Mouse (Mus musculus): ENCODE measurements at regions not wholly inside any gene's neighbourhood (a gene's known extent, or its start where the extent isn't known, plus 50 kb on each side); places are given as distances from the start of the nearest gene placed in this dataset.

DNA sequence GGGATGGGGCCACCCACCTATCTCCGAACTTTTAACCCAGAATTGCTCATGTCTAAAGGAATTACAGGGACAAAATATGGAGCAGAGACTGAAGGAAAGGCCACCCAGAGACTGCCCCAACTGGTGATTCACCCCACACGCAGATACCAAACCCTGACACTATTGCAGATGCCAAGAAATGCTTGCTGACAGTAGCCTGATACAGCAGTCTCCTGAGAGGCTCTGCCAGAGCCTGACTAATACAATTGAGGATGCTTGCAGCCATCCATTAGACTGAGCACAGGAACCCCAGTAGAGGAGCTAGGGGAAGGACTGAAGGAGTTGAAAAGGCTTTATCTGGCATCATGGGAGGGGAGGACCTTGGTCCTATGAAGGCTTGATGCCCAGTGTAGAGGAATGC is 142.4 kb upstream of the Sdr16c6 start:
- Histone ChIP-seq H3K27ac (replicated peaks; ENCODE audit: low read depth, low read length) (no peak overlapping the region), H3K4me1 (ENCODE audit: control insufficient read depth, insufficient read depth, low read length) (no peaks in the 10 kb centered on the region), H3K9ac (ENCODE audit: low read depth, low read length, severe bottlenecking) (no peak overlapping the region), H3K9me3 (ENCODE audit: control insufficient read depth, low read length) (no peaks in the 10 kb centered on the region), H3K4me2 (replicated peaks; ENCODE audit: low read depth, low read length, severe bottlenecking) (no peak overlapping the region), H3K36me3 (ENCODE audit: control insufficient read depth, insufficient read depth, low read length) (no peaks in the 10 kb centered on the region), H3K4me3 (replicated peaks; ENCODE audit: low read length) (no peak overlapping the region), H3K27me3 (ENCODE audit: control insufficient read depth, insufficient read depth, low read length) (no peaks in the 10 kb centered on the region)
- WGBS, result 82% methylated on average over 2 of the region's 2 CpGs
- no peak for TF ChIP-seq POLR2A (IDR thresholded peaks at IDR 0.05; ENCODE audit: borderline replicate concordance, extremely low read depth, insufficient read depth, insufficient read length)
- ATAC-seq (ENCODE audit: low FRiP score, low read depth), result no peak
- DNase-seq (ENCODE audit: low spot score), result no peak

DNA sequence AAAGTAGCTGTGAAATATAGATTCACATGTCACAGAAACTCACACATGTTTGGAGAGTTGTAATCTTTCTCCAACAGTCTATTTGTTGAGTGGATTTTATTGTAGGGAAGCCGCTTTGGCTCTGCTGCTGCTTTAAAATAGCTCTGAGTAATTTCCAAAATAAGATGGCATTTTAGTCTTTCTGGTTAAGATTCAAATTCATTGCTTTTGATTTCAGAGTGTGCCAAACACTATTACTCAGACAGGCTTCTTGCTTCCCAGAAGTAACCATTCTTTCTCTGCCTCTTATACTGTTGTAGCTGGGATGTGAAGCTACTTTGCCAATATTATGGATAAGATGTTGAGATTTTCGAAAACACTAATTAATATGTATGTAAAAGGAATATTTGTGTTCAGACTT is 134.6 kb upstream of the Sdr16c6 start:
- no peaks in the 10 kb centered on the region for H3K4me1 ChIP-seq (ENCODE audit: control insufficient read depth, insufficient read depth, low read length)
- no peak overlapping the region for H3K27ac ChIP-seq (replicated peaks; ENCODE audit: low read depth, low read length)
- no peaks in the 10 kb centered on the region for H3K9me3 ChIP-seq (ENCODE audit: control insufficient read depth, low read length)
- no peak overlapping the region for H3K9ac ChIP-seq (ENCODE audit: low read depth, low read length, severe bottlenecking)
- ATAC-seq (ENCODE audit: low FRiP score, low read depth) (no peak), DNase-seq (ENCODE audit: low spot score) (no peak)
- H3K27me3 ChIP-seq (ENCODE audit: control insufficient read depth, insufficient read depth, low read length), result no peaks in the 10 kb centered on the region
- no peak overlapping the region for H3K4me3 ChIP-seq (replicated peaks; ENCODE audit: low read length)
- H3K36me3 ChIP-seq (ENCODE audit: control insufficient read depth, insufficient read depth, low read length), result no peaks in the 10 kb centered on the region
- WGBS, result 79% methylated on average over 2 of the region's 2 CpGs
- H3K4me2 ChIP-seq (replicated peaks; ENCODE audit: low read depth, low read length, severe bottlenecking), result no peak overlapping the region
- TF ChIP-seq POLR2A (IDR thresholded peaks at IDR 0.05; ENCODE audit: borderline replicate concordance, extremely low read depth, insufficient read depth, insufficient read length), result no peak

DNA sequence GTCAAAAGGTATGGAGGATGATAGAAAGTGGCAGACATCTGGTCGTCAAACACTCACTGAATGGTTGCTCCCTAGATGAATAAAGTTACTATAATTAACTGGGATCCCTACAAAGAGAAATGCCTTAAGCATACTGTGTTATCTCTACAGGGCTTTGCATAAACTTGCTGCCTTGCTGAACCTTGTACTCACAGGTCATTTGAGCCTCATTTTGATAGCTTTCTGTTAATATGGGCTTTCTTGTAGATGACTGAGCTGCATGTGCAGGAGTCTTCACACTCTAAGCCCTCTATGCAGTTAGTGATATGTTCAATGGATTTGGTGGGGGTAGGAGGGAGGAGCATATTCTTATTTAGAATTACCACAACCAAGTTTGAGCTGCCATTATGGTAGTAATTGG is 127.8 kb upstream of the Sdr16c6 start:
- Histone ChIP-seq H3K27me3 (ENCODE audit: control insufficient read depth, insufficient read depth, low read length) (no peaks in the 10 kb centered on the region), H3K4me3 (replicated peaks; ENCODE audit: low read length) (no peak overlapping the region), H3K4me2 (replicated peaks; ENCODE audit: low read depth, low read length, severe bottlenecking) (no peak overlapping the region), H3K9me3 (ENCODE audit: control insufficient read depth, low read length) (no peaks in the 10 kb centered on the region), H3K36me3 (ENCODE audit: control insufficient read depth, insufficient read depth, low read length) (no peaks in the 10 kb centered on the region), H3K9ac (ENCODE audit: low read depth, low read length, severe bottlenecking) (no peak overlapping the region), H3K4me1 (ENCODE audit: control insufficient read depth, insufficient read depth, low read length) (no peaks in the 10 kb centered on the region), H3K27ac (replicated peaks; ENCODE audit: low read depth, low read length) (no peak overlapping the region)
- no peak for DNase-seq (ENCODE audit: low spot score)
- 71% methylated on average over 1 of the region's 1 CpGs for WGBS
- no peak for ATAC-seq (ENCODE audit: low FRiP score, low read depth)
- no peak for TF ChIP-seq POLR2A (IDR thresholded peaks at IDR 0.05; ENCODE audit: borderline replicate concordance, extremely low read depth, insufficient read depth, insufficient read length)

DNA sequence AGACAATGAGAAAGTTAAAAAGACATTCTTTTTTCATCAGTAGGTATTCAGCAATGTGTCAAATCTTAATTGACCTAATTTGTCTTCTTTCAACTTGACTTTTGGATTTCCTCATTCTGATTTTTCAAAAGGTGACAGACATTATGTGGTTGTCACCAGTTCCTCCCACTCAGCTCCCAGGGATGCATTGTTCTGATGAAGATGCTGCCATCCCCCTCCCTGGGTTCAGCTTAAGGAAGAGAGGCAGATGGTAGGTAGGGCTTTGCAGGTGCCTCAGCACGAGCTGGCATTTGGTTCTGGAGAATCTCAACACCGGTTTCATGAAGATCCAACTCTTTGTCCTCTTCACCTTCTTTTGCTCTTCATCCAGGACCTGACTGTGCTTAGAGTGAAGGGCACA is 122.0 kb upstream of the Sdr16c6 start:
- no peak overlapping the region for H3K9ac ChIP-seq (ENCODE audit: low read depth, low read length, severe bottlenecking)
- DNase-seq (ENCODE audit: low spot score) (no peak), ATAC-seq (ENCODE audit: low FRiP score, low read depth) (no peak)
- WGBS, result 61% methylated on average over 2 of the region's 2 CpGs
- H3K9me3 ChIP-seq (ENCODE audit: control insufficient read depth, low read length), result no peaks in the 10 kb centered on the region
- H3K4me2 ChIP-seq (replicated peaks; ENCODE audit: low read depth, low read length, severe bottlenecking), result no peak overlapping the region
- no peak for TF ChIP-seq POLR2A (IDR thresholded peaks at IDR 0.05; ENCODE audit: borderline replicate concordance, extremely low read depth, insufficient read depth, insufficient read length)
- no peak overlapping the region for H3K27ac ChIP-seq (replicated peaks; ENCODE audit: low read depth, low read length)
- no peak overlapping the region for H3K4me3 ChIP-seq (replicated peaks; ENCODE audit: low read length)
- no peaks in the 10 kb centered on the region for H3K27me3 ChIP-seq (ENCODE audit: control insufficient read depth, insufficient read depth, low read length)
- H3K36me3 ChIP-seq (ENCODE audit: control insufficient read depth, insufficient read depth, low read length), result no peaks in the 10 kb centered on the region
- peaks cover 6% of the 10 kb centered on the region for H3K4me1 ChIP-seq (ENCODE audit: control insufficient read depth, insufficient read depth, low read length)

DNA sequence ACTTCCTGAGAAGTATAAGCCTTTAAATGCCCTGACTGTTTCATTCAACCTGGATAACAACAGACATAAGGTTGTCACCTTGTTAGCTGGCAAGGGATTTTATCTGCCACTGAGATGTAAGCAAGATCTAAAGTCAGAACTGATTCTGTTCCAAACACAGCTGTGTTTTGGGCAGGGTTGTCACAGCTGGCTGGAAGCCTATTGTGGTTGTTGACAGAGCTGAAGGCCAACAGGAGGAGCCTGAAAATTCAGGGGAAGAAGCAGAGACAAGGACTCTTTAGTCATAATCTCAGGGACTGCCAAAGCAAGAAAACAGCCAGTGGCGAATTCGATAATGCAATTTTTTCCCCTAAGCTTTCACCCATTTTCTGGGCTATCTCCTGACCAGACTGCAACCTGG is 118.5 kb upstream of the Sdr16c6 start:
- Histone ChIP-seq H3K27ac (replicated peaks; ENCODE audit: low read depth, low read length) (no peak overlapping the region), H3K9me3 (ENCODE audit: control insufficient read depth, low read length) (no peaks in the 10 kb centered on the region), H3K4me3 (replicated peaks; ENCODE audit: low read length) (no peak overlapping the region), H3K27me3 (ENCODE audit: control insufficient read depth, insufficient read depth, low read length) (no peaks in the 10 kb centered on the region), H3K9ac (ENCODE audit: low read depth, low read length, severe bottlenecking) (no peak overlapping the region), H3K4me1 (ENCODE audit: control insufficient read depth, insufficient read depth, low read length) (peaks cover 6% of the 10 kb centered on the region), H3K36me3 (ENCODE audit: control insufficient read depth, insufficient read depth, low read length) (no peaks in the 10 kb centered on the region), H3K4me2 (replicated peaks; ENCODE audit: low read depth, low read length, severe bottlenecking) (no peak overlapping the region)
- ATAC-seq (ENCODE audit: low FRiP score, low read depth) (no peak), DNase-seq (ENCODE audit: low spot score) (no peak)
- 93% methylated on average over 2 of the region's 2 CpGs for WGBS
- no peak for TF ChIP-seq POLR2A (IDR thresholded peaks at IDR 0.05; ENCODE audit: borderline replicate concordance, extremely low read depth, insufficient read depth, insufficient read length)

DNA sequence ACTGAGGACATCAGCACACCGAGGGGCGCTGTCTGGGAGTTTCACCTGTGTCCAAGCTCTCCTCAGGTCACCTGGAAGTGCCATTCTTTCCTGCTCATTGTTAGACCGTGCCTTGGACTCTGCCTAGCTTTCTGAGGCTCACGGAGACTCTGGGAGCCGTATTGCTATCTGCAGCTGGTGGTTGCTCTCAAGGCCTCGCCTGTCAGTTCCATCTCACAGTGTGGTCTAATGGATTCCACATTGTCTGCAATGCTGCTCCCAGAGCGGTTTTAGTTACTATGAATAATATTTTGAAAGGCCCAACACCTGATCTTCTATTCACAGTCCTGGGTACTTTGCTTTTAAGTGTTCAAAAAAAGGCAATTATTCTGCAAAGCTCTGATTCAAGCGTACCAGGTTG is 117.9 kb upstream of the Sdr16c6 start:
- Histone ChIP-seq H3K4me2 (replicated peaks; ENCODE audit: low read depth, low read length, severe bottlenecking) (no peak overlapping the region), H3K4me3 (replicated peaks; ENCODE audit: low read length) (no peak overlapping the region), H3K36me3 (ENCODE audit: control insufficient read depth, insufficient read depth, low read length) (no peaks in the 10 kb centered on the region), H3K27me3 (ENCODE audit: control insufficient read depth, insufficient read depth, low read length) (no peaks in the 10 kb centered on the region), H3K4me1 (ENCODE audit: control insufficient read depth, insufficient read depth, low read length) (peaks cover 6% of the 10 kb centered on the region), H3K9me3 (ENCODE audit: control insufficient read depth, low read length) (no peaks in the 10 kb centered on the region), H3K27ac (replicated peaks; ENCODE audit: low read depth, low read length) (peak overlapping the region; percentile 15; the same call in 1 of the 2 replicates), H3K9ac (ENCODE audit: low read depth, low read length, severe bottlenecking) (no peak overlapping the region)
- ATAC-seq (ENCODE audit: low FRiP score, low read depth), result peak; percentile 30; the same call in 1 of the 2 replicates
- TF ChIP-seq POLR2A (IDR thresholded peaks at IDR 0.05; ENCODE audit: borderline replicate concordance, extremely low read depth, insufficient read depth, insufficient read length), result no peak
- WGBS, result 50% methylated on average over 8 of the region's 8 CpGs
- no peak for DNase-seq (ENCODE audit: low spot score)

Data from limb, embryonic 14.5 days (tissue).